In the genomic region with DNA sequence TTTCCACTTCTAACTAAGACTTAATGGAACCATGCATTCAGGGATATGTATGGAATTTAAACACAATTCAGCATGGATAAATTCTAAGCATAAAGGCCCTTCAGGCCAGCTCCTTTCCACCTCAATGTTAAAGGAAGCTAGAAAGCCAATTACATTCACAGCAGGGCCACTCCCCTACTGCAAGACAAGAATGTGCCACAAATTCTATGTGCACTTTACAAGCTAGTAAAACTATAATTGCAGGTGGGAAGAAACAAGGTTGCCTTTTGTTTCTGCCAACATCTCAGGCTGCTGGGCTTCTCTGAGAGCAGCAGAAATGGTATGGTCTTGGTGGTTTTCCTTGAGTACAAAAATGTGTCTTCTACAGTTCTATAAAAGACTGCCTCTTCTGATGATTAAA, we compare ENCODE assay signal across 9 mouse cellular contexts.
"Had no signal": no experiment of that assay in that cellular context is flagged by ENCODE, and none has a peak within 500 bp of the region (broad histone marks: within the 10 kb centered on the region; RNA-seq: fewer than 3 reads in every experiment).

No protein-coding gene starts in this region.

- H3K27ac ChIP-seq: kidney, postnatal 0 days; liver, embryonic 14.5 days had no signal

- H3K9ac ChIP-seq: liver, embryonic 14.5 days had no signal

- DNase-seq: kidney, adult 9 months; kidney, postnatal 36 days; layer of hippocampus, adult 9-11 months; lung, adult 18-20 months; right cerebral cortex, adult 18-20 months; right cerebral cortex, postnatal 25 days; thymus, postnatal 36 days had no signal
